Mouse (Mus musculus): ENCODE results near the gene Mvb12b.

GRCm38 (mm10) chr2:33918824-33919223, 31.1 kb upstream of the Mvb12b start:
- no peak for TF ChIP-seq CTCF (IDR thresholded peaks at IDR 0.05; ENCODE audit: low read depth)
- TF ChIP-seq EP300 (IDR thresholded peaks at IDR 0.05; ENCODE audit: low read depth): no peak
